Mouse (Mus musculus) testis, adult 2 months (tissue): ENCODE data around the gene Pik3c2g.

Experiments used
- CTCF ChIP-seq: fragments of 200-500 bp; IDR thresholded peaks from 2 replicates; pipeline ENCODE4 v1.5.1; 2012; ENCODE audit warnings: low read depth, mild to moderate bottlenecking, inconsistent platforms, low read length, moderate library complexity; ENCODE audit not compliant: control insufficient read depth, insufficient read depth, insufficient replicate concordance
- POLR2A ChIP-seq: fragments of 200-500 bp; IDR thresholded peaks from 2 replicates; pipeline ENCODE4 v1.6.1; 2012; ENCODE audit warnings: low read depth, mild to moderate bottlenecking, inconsistent platforms, low read length, moderate library complexity; ENCODE audit not compliant: control insufficient read depth

- no peak for TF ChIP-seq POLR2A
- no peak for TF ChIP-seq CTCF
Measured at GRCm38 (mm10) chr6:139588409-139588808, 1.4 kb downstream of the Pik3c2g start.
